Mouse (Mus musculus): Measurements from ENCODE around the gene Kctd14. TPM values are rescaled to one million over a fixed set of nuclear protein-coding genes. Genes with fewer than 3 reads are reported as not detected.

The Kctd14 gene
- polyA plus RNA-seq, 1 experiment from 2014 or later, result 3.0 TPM

DNA sequence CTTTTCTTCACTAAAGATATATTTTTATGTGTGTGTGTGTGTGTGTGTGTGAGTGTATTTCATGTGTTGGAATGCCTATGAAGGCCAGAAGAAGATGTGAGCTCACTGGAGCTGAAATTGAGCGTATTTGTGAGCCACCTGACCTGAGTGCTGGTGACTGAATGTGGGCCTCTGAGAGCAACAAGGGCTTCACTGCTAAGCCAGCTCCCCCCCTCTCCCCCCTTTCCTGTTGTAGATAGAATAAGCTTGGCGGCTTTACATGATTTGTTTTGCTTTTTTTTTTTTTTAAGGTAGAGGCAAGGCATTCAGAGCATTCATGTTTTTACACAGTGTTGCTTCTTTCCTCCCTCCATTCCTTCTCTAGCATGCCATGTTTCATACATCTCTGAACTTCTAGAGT is 32.3 kb downstream of the Kctd14 start:
- no peak for DNase-seq (ENCODE audit: low spot score)
- 83% methylated on average over 2 of the region's 2 CpGs for whole genome bisulfite sequencing
- H3K9ac ChIP-seq (ENCODE audit: low read depth, low read length), result no peak overlapping the region
- no peaks in the 10 kb centered on the region for H3K27me3 ChIP-seq (replicated peaks; ENCODE audit: control insufficient read depth, insufficient read depth, low read length)
- no peak overlapping the region for H3K4me2 ChIP-seq (ENCODE audit: low read depth, low read length)
- H3K4me3 ChIP-seq (ENCODE audit: low read depth, low read length), result no peak overlapping the region
- no peaks in the 10 kb centered on the region; the same call in 1 of the 2 replicates for H3K4me1 ChIP-seq (ENCODE audit: control insufficient read depth, insufficient read depth, low read length)
- H3K9me3 ChIP-seq (ENCODE audit: control insufficient read depth, low read length), result no peaks in the 10 kb centered on the region
- peaks cover 38% of the 10 kb centered on the region for H3K36me3 ChIP-seq (ENCODE audit: control insufficient read depth, insufficient read depth, low read length)
- H3K27ac ChIP-seq (replicated peaks; ENCODE audit: low read depth, low read length), result no peak overlapping the region
- ATAC-seq (ENCODE audit: low read depth), result no peak

DNA sequence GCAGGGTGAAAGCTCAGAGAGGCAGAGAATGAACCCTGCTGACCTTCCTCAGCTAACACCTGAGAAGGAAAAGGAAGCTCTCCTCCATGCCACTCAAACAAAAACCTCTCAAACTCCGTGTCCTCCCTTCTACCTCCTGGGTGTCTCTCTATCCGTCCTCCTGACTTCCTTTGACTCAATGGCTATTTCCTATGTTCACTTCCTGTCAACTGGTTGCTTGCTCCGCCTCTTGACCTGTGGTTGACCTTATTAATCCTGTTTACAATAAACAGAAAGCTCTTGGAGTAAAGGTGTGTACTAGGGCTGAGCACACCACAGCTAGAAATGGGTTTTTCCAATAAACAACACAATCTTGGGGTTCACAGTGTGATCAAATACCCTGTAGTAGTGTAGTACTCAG is 40.0 kb downstream of the Kctd14 start:
- DNase-seq (ENCODE audit: low spot score) (no peak), ATAC-seq (ENCODE audit: low read depth) (no peak)
- H3K4me1 ChIP-seq (ENCODE audit: control insufficient read depth, insufficient read depth, low read length), result no peaks in the 10 kb centered on the region
- no peaks in the 10 kb centered on the region for H3K9me3 ChIP-seq (ENCODE audit: control insufficient read depth, low read length)
- no peak overlapping the region for H3K27ac ChIP-seq (replicated peaks; ENCODE audit: low read depth, low read length)
- H3K9ac ChIP-seq (ENCODE audit: low read depth, low read length), result no peak overlapping the region
- H3K4me2 ChIP-seq (ENCODE audit: low read depth, low read length), result no peak overlapping the region
- WGBS, result 64% methylated on average over 3 of the region's 3 CpGs
- H3K36me3 ChIP-seq (ENCODE audit: control insufficient read depth, insufficient read depth, low read length), result peaks cover 74% of the 10 kb centered on the region
- H3K4me3 ChIP-seq (ENCODE audit: low read depth, low read length), result no peak overlapping the region
- no peaks in the 10 kb centered on the region for H3K27me3 ChIP-seq (replicated peaks; ENCODE audit: control insufficient read depth, insufficient read depth, low read length)

DNA sequence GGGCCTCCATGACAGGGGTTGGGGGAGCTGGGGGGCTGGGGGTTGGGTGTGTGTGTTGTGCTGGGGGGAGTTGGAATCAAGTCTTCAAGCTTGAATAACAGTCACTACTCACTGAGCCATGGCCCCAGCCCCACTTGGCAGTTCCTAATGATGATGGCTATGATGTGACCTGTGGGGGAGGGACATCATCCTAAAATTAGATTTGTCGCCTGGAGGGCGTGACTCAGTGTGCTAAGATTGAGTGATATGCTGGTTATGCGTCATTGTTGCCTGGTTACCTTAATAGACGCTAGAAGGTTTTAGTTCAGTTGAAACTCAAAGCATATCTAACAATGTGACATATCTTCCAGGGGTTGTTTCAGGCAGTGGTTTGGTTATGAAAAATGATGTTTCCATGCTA is 41.3 kb downstream of the Kctd14 start:
- Histone ChIP-seq H3K36me3 (ENCODE audit: control insufficient read depth, insufficient read depth, low read length) (peaks cover 63% of the 10 kb centered on the region), H3K9me3 (ENCODE audit: control insufficient read depth, low read length) (no peaks in the 10 kb centered on the region), H3K9ac (ENCODE audit: low read depth, low read length) (no peak overlapping the region), H3K4me2 (ENCODE audit: low read depth, low read length) (no peak overlapping the region), H3K4me3 (ENCODE audit: low read depth, low read length) (no peak overlapping the region), H3K4me1 (ENCODE audit: control insufficient read depth, insufficient read depth, low read length) (no peaks in the 10 kb centered on the region), H3K27me3 (replicated peaks; ENCODE audit: control insufficient read depth, insufficient read depth, low read length) (no peaks in the 10 kb centered on the region), H3K27ac (replicated peaks; ENCODE audit: low read depth, low read length) (no peak overlapping the region)
- no peak for DNase-seq (ENCODE audit: low spot score)
- no peak for ATAC-seq (ENCODE audit: low read depth)
- WGBS, result 91% methylated on average over 4 of the region's 4 CpGs

DNA sequence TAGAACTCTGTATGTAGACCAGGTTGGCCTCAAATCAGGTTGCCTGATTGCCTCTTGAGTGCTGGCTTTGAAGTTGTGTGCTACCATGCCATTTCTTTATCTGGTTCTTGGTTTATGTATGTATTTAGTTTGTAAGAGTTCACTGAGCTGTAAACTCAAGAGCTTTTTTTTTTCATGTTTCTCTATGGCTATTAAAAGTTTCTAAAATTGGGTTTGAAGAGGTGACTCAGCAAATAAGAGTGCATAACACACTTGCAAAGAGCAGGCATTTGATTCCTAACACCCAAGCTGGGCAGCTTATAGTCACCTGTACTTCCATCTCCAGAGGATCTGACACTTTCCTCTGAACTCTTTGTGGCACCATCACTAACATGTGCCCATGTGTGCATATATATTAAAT is 43.9 kb downstream of the Kctd14 start:
- no peaks in the 10 kb centered on the region for H3K27me3 ChIP-seq (replicated peaks; ENCODE audit: control insufficient read depth, insufficient read depth, low read length)
- H3K4me3 ChIP-seq (ENCODE audit: low read depth, low read length), result no peak overlapping the region
- no peak for DNase-seq (ENCODE audit: low spot score)
- ATAC-seq (ENCODE audit: low read depth), result no peak
- no peaks in the 10 kb centered on the region for H3K4me1 ChIP-seq (ENCODE audit: control insufficient read depth, insufficient read depth, low read length)
- no peak overlapping the region for H3K9ac ChIP-seq (ENCODE audit: low read depth, low read length)
- no peak overlapping the region for H3K4me2 ChIP-seq (ENCODE audit: low read depth, low read length)
- peaks cover 54% of the 10 kb centered on the region for H3K36me3 ChIP-seq (ENCODE audit: control insufficient read depth, insufficient read depth, low read length)
- H3K9me3 ChIP-seq (ENCODE audit: control insufficient read depth, low read length), result no peaks in the 10 kb centered on the region
- no peak overlapping the region for H3K27ac ChIP-seq (replicated peaks; ENCODE audit: low read depth, low read length)

DNA sequence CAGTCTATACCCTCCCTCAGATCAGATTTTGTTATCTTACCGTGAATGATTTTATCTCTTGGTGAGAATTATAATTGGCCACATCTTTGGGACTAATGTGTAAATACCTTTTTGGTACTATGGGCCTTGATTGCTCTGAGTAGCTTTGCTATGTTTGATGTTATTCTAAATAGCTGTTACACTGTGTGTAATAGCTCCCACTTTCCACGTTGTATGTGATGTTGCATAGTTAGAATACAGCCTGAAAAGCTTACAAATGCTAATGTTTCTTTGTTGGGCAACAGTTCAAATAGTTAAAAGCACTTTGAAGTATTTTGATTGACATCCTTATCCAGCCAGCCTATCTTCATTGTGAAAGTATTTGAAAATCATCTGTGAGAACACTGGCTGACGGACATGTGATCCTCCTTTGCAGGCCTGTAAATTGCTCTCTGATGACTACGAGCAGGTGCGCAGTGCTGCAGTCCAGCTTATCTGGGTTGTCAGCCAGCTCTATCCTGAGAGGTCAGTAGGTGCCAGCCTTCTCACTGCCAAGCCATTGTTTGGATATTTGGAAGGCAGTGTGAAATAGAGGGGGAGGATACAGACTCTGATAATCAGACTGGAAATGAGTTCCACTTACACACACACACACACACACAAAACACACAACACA is 49.6 kb downstream of the Kctd14 start:
- WGBS, result 76% methylated on average over 5 of the region's 5 CpGs
- DNase-seq (ENCODE audit: low spot score), result peak; percentile 51
- H3K4me3 ChIP-seq (ENCODE audit: low read depth, low read length), result no peak overlapping the region
- H3K9me3 ChIP-seq (ENCODE audit: control insufficient read depth, low read length), result no peaks in the 10 kb centered on the region
- H3K4me2 ChIP-seq (ENCODE audit: low read depth, low read length), result no peak overlapping the region
- H3K4me1 ChIP-seq (ENCODE audit: control insufficient read depth, insufficient read depth, low read length), result no peaks in the 10 kb centered on the region
- peaks cover 41% of the 10 kb centered on the region for H3K36me3 ChIP-seq (ENCODE audit: control insufficient read depth, insufficient read depth, low read length)
- H3K9ac ChIP-seq (ENCODE audit: low read depth, low read length), result no peak overlapping the region
- peak; percentile 70; the same call in 1 of the 2 replicates for ATAC-seq (ENCODE audit: low read depth)
- H3K27me3 ChIP-seq (replicated peaks; ENCODE audit: control insufficient read depth, insufficient read depth, low read length), result no peaks in the 10 kb centered on the region
- H3K27ac ChIP-seq (replicated peaks; ENCODE audit: low read depth, low read length), result no peak overlapping the region

Other genes with a start within 250 kb of the Kctd14 start
- 2.2 and 2.7 TPM in 2 replicates for gene Usp35, start 119.3 kb upstream of the Kctd14 start, polyA plus RNA-seq (2014; fragmentation: Nextera tagmentation; extraction: Ambion mirVana)
- gene Kctd21, start 119.0 kb upstream of the Kctd14 start, polyA plus RNA-seq (2014; fragmentation: Nextera tagmentation; extraction: Ambion mirVana), result 5.3 and 5.5 TPM in 2 replicates
- gene Alg8, start 79.7 kb upstream of the Kctd14 start, polyA plus RNA-seq (2014; fragmentation: Nextera tagmentation; extraction: Ambion mirVana), result 30.7 TPM in 2 replicates
- 363 and 429 TPM in 2 replicates for gene Ndufc2, start 51.3 kb upstream of the Kctd14 start, polyA plus RNA-seq (2014; fragmentation: Nextera tagmentation; extraction: Ambion mirVana)
- gene Thrsp, start 33.6 kb upstream of the Kctd14 start, polyA plus RNA-seq (2014; fragmentation: Nextera tagmentation; extraction: Ambion mirVana), result 1.3 and 3.5 TPM in 2 replicates
- 43.3 and 51.9 TPM in 2 replicates for gene Ints4, start 29.6 kb downstream of the Kctd14 start, polyA plus RNA-seq (2014; fragmentation: Nextera tagmentation; extraction: Ambion mirVana)
- gene Aamdc, start 128.2 kb downstream of the Kctd14 start, polyA plus RNA-seq (2014; fragmentation: Nextera tagmentation; extraction: Ambion mirVana), result 87.4 and 92.1 TPM in 2 replicates
- 18.0 and 20.8 TPM in 2 replicates for gene Rsf1, start 128.6 kb downstream of the Kctd14 start, polyA plus RNA-seq (2014; fragmentation: Nextera tagmentation; extraction: Ambion mirVana)
- gene Clns1a, start 245.3 kb downstream of the Kctd14 start, polyA plus RNA-seq (2014; fragmentation: Nextera tagmentation; extraction: Ambion mirVana), result 162 and 182 TPM in 2 replicates